Mouse (Mus musculus) kidney, adult 8-10 months (tissue): ENCODE measurements around the gene Arhgef28.

ENCODE experiments used
- DNase-seq, 2 experiments: peaks; one replicate each; pipeline ENCODE4 v3.0.0; 2022

Gene Arhgef28

DNA sequence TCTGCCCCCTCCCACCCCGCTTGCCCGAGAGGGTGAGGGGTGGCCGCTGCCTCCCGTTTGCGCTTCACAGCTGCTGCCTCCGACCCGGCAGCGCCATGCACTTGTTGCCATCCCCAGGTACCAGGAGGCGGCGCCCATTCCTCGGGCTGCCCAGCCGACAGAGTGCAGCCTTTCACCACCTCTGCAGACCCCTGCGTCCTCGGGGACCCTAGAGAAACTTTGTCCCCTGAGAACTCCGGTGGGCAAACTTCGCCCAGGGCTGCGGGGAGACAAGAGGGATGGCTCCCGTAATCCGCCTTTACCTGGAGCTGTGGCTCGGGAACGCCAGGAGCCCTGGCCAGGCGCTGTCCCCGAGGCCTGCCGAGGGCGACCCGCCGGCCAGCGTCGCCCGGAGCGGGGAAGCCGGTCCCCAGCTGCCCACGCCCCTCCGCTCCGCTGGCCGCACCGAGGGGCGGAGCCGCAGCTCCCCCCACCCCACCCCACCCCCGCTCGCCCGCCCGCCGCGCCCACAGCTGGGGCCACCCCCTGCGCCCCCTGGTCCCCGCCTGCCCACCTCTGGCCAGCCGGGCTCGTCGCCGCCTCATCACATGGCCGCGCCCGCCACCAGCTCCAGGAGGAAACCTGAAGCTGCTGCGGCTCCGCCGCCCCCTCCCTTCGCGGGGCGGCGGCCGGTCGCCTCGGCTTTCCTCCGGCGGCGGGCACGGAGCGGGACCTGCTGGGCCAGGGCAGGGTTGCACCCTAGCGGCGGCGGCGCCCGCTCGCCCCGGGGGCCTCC, at the start of gene Arhgef28:
TSS of gene Arhgef28 (minus strand) at position 669 of the 775 bp plus-strand sequence.
- DNase-seq = peak; percentile 56 to 58

DNA sequence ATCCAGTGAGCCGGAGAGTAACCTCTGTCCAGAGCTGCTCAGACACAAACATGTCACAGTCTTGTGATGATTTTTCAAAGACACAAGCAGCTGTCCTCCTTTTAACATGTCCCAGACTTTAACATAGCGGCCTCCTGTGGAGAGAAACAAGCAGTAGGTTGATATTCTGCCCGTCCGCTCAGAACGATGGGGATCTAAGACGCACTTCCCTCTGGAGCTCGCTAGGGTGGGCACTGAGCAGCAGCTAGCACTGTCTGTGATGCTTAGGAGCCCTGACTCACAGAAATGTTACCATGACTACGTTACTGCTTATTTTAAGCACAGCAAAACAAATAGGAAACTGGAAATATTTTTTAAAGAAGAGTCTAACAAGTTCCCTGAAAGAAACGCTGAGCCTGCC, 48.7 kb upstream of the Arhgef28 start:
- no peak for DNase-seq

DNA sequence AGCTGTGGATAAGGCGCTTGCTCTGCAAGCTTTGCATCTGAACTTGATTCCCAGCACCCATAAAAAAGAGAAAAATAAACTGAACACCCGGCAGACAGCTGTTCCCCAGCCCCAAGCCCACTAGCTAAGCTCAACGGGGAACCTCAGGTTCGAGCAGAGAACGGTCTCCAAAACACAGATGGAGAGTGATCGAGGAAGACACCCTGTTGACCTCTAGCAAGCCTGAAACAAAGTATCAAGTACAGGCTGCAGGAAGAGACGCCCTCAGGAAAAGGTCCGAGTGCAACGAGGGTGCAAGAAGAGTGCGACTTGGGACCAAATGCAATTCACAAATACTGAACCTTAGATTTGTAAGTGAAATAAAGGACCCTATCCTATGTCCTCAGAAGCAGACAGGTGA, 43.4 kb upstream of the Arhgef28 start:
- DNase-seq = no peak

DNA sequence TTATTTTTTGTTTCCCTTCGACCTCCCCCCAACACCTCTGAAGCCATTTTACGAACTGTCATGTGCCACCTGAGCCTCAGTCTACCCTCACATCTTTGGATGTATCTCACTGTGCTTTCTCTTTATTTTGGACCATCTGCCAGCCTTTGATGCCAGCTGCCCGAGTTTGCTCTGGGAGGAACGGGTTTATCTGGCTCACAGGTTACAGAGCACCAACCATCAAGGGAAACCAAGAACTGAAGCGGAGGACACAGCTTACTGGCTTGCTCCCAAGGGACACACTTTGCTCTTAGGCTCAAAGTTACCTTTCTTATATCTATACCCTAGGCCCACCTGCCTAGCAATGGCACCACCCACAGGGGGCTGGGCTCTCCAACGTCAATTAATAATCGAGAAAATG, 39.1 kb upstream of the Arhgef28 start:
- no peak for DNase-seq

DNA sequence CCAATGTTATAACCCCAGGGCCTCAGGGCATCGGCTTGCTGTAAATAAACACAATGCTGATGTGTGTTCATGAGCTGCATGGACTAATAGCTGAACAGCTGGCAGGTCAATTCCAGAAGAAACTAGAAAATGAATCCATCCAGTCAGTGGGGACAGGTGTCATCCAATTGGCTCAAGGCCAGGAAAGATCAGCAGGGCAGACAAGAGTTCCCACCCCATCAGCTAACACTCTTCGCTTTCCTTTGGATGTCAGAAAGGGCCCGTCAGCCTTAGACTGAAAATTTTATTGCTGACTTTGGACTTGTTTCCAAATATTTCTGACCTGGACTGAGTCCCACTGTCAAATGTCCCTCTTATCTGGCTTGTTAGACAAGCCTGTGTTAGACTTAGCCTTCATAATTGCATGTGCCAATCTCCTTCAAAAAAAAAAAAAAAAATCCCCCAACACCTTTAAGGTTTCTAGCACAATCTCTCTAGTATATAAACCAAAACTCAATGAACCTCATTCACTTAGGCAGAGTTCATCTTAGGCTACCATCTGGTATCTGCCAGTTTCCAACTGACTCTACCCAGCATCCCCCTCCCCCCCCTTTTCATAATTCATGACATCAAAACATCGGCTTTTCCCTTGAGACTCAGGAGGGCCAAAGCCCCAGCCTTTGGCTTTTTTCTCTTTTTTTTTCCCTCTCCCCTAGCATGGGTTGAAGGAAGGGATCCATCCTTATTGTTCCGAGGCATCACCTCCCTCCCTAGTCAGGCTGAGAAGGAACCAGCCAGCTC, 38.5 kb upstream of the Arhgef28 start:
- no peak for DNase-seq

DNA sequence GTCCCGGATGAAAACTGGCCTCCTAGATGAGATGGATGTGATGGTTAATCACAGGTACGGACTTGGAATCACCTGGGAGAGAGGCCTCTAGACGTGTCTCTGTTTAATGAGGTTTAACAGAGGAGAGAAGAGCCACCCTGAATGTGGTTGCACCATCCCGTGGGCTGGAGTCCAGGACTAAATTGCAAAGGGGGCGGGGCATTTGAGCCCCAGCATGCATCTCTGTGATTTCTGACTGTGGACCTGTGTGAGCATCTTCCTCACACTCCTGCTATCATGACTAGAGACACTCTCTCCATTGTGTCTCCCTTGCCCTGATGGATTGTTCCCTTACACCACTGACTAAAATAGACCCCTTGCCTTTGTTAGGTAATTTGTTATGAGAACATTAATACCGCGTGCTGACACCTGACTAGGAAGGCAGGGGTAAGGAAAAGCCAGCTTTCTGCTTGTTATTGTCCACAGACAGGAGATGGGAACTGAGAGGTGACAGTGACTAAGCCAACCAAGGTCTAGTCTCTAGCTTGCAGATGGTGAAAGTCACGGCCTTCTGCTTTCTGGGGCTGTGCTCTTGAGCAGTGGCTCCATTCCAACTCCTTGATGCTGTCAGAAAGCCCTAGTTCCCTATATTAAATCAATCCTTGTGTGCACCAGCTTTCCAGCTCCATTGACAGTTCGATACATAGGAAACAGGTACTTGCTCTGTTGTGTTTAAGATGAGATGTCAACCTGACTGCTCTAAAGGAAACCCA, 35.5 kb upstream of the Arhgef28 start:
- no peak for DNase-seq

DNA sequence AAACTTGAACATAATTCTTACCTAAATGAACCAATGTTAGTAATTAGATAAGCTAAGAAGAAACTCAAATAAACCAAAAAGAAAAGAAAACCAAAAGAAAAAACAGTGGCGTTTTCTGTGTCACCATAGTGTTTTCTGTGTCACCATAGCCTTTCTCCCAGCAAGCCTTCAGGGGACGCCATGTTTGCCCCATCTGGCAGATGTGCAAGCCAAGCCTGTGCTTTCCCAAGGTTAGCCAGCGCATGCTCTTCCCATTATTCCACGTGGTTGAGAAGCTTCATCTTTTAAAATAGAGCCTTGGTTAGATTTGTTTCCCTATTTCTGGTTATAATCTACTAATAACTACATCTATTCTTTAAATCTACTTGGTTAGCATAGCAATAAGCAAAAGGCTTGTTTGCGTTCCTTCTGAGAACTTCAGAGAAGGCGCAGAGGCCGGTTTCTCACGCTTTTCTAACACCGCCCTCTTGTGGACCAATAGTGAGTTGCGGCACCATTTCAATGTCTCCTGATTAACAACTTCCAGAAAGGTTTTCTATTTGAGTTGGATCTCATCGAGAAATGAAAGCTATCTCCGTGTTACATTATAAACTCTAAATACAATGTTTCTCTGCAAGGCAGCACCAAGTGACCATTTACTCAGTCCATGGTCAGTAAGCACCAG, 33.9 kb upstream of the Arhgef28 start:
- DNase-seq = peak; percentile 27 to 72

DNA sequence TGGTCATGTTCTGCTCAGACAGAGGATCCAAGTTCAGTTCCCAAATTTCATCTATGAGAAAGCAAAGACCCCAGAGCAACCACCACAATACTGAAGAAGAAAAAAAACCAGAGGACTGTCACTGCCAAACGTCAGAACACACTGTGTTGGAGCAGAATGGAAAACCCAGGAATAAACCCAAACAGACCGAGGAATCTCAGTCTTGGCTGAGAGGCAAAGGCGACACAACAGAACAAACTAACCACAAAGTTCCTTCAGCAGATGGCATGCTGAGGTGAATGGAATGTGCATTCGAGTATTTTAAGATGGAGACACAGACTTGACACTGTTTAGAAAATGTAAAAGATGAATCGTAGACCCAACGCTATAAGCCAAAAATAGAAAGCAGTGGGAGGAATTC, 29.2 kb upstream of the Arhgef28 start:
- no peak for DNase-seq

DNA sequence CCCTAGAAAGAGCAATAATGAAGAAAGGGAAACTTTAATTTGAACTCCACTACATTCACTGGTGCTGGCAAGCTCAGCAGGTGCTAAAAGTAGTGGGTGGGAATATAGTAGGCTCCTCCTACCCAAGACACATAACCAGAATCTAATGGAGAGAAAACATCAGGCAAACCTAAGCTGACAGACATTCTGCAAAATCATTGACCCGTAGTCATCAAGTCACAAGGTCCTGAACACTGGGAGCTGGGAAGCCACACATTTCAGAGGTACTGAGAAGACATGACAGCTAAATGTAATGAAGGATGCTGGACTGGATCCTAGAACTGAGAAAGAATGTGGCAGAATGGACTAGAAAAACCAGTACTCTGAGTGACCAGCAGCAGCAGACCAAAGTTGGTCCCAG, 24.3 kb upstream of the Arhgef28 start:
- DNase-seq = no peak

DNA sequence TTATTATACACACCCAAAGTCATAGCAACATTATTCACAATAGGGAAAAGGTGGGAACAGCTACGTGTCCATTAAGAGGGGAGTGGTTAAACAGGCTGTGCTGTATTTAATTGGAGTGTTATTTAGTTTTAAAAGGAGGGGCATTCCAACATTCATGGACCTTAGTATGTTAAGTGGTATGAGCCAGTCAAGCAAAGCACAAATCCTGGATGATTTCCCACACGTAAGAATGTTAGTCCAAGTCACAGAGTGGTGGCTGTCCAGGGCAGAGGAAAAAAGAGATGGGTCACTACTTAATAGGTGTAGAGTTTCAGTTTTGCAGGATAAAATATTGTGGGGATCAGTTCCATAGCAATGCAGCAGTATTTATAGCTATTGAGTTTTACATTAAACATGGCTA, 20.0 kb upstream of the Arhgef28 start:
- no peak for DNase-seq

DNA sequence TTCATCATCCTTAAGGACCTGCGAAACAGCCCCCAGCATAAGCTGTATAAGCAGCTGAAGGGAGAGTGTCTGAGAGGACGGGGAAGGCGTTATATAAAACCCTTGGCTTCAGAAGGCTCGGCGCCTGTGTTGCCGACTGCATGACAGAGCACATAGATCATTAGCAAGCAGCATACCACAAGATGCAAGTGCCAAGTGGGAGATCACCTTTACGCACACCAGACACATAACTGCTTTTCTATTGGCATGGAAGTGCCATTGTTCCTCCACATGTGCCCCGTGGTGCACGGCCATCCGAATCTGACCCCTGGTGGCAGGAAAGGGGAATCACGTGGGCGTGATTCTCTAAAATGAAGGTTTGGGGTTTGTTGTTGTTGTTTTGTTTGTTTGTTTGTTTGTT, 16.6 kb upstream of the Arhgef28 start:
- peak in 1 of 2 experiments; percentile 30 for DNase-seq

DNA sequence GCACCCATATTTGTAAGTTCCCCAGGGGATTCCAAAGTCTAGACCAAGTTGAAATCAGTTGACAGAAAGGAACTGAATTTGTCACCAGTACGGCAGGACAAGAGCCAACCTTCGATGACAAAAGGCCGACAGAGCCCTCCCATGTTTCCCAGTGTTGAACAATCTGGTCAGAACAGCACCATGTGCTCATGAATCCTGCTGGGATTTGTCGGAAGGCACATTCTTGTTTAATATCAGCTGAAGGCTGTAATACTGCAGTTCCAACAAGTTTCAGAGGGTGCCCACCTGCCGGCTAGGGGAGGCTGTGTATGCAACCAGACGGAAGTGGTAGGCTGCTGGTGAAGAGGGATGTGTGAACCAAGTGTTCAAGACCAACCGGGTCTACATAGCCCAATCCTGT, 3.9 kb upstream of the Arhgef28 start:
- DNase-seq = no peak

DNA sequence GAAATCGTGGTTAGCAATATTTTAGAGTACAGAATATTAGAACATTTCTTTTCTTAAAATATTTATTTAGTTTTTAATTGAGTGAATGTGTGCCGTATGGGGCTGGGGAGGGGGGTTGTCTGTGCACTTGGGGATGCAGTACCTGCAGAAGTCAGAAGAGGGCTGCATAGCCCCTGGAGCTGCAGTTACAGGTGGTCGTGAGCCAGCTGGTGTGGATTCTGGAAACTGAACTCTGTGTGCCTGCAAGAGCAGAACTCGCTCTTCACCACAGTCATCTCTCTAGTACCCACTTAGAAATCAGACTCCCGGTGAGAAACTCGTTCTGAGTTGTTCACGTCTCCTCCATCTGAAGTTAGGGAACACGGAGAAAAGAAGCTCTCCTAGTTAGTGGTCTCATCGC, 2.6 kb upstream of the Arhgef28 start:
- no peak for DNase-seq

DNA sequence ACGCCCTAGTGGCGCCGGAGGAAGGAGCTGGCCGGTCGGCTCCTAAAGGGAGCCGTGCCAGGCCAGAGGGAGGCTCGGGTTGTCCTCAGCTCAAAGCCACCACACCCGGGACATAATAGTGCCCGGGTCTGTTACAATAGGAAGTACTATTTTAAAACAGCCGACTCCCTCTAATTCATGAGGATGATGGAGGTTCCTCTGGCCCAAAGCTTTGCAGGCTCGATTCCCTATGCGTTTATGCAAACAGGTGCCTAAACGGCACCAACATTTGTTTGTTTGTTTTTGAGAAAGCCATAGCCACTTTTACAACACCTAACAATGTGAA, 269 bp upstream of the Arhgef28 start:
- no peak for DNase-seq

DNA sequence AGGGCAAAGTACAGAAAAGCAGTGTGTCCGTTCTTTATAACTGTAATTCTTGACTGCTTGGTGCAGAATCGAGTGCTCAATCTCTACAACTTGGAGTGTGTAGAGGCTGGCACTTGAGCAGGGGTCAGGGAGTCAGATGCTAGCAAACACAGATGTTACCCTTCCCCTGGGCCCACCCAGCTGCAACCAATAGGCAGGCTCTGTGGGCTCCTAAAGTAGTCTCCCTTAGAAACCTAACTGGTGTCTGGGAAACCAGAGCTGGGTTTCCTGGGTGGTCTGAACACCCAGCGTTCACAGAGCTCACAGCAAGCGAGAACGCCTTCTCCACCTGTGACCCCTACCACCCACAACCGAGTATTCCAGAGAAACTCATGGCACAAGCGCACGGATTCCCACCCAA, 1.1 kb downstream of the Arhgef28 start:
- DNase-seq = no peak

DNA sequence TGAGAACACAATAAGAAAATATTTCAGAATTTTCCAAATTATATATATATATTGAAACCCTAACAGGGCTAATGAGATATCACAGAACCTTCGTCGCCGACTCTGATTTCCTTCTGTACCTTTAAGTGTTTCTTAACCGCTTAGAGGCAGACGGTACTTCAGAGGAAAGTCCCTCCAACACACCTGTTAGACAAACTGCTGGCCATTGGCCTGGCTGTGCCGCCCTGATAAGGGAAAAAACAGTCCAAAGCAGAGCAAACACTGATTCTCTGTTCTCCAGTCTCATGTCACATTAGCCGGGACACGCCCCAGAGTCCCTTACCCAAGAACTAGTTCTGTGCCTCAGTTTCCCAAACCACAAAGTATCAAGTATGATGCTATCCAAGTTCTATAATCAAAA, 1.9 kb downstream of the Arhgef28 start:
- DNase-seq = no peak

DNA sequence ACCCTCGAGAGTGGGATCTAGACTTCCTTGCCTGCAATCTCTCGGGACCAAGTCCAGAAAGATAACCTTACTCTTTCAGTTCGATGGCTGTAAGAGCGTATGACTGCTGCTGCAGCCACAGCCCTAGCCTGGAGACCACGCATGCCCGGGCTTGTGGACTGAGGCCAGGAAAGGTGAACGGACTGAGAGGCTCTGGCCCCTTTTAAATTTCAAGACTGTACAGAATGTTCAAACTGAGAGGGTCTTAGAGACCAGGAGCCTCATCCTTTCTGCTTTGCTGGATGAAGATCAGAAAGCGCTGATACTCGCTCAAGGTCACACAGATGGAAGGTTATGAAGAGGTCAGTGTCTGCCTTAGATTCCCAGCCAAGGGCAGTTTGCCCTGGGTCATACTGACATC, 4.8 kb downstream of the Arhgef28 start:
- no peak for DNase-seq

DNA sequence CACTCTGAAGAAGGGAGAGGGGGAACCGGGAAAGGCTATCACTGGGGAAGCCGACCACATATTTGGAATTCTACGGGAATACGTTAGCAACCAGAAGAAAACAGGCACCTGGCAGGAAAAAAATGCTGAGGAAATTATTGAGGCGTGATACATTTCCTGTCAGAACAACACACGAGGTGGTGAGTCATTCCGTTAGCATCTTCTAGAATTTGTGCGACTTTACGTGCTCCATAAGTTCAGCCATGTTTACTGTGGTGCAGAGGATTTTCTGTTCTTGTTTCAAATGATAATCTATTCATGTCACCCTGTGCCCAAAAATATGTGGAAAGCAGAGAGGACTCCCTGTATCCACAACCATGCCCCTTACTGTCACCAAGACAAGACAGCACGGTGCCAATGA, 13.6 kb downstream of the Arhgef28 start:
- DNase-seq = no peak

DNA sequence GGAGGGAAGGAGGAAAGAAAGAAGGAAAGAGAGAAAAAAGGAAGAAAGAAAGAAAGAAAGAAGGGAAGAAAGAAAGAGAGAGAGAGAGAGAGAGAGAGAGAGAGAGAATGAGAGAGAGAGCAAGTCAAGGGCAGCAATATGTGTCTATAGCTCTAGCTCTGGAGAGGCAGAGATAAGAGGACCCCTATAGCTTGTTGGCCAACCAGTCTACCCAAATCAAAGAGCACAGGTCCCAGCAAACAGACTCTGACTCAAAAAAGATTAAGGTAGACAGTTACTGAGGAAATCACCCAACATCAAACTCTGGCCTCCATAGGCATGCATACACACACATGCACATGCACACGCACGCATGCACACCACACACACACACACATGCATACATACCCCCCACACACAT, 17.7 kb downstream of the Arhgef28 start:
- DNase-seq = no peak

DNA sequence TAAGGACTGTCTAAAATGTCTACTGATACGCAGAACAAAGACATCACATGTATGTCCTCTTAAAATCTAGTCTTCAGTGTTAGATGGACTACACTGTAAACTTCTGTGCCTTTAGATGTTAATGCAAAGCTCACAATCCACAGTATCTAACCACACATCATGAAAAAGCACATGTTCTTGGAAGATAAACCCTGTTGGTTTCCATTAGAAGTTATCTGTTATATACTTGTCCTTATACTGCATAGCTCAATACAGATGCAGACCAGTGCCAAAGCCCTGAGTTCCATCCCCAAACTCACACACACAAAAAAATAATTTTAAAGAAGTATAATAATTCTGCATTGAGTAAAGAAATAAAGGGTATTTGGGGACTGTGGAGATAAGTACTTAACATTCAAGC, 18.3 kb downstream of the Arhgef28 start:
- no peak for DNase-seq

DNA sequence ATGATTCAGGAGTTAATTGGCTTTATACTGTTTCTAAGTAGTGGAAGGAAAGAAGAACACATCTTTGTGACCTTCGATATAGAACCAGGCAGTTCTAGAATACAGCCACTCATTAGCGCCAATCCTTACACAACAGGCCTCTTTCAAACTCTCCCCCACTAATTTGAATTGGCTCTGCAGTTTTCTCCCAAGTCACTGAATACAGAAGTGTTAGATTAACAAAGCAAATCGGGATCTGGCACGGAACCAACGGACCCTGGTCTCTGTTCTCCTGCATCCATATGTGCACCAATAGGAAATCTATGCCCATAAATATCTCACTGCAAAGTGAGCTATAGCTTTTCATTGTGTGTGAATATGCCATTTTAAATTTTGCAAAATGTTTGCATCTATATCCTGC, 20.1 kb downstream of the Arhgef28 start:
- no peak for DNase-seq

DNA sequence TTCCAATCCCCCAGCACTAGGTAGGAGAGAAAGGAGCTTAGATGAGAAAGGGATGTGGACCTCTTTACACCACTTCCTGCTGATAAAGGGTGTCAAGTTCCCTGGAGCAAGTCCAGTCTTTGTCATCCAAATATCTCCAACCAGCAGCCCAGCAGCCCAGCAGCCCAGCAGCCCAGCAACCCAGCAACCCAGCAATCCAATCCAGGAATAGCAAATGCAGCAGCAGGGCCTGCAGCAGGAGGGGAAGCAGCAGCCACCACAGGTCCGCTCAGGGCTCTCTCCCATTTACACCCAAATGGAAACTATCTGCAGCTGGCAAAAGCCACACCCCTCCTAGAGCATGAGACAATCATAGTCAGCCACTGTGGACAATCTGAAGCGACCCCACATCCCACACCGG, 21.6 kb downstream of the Arhgef28 start:
- no peak for DNase-seq

DNA sequence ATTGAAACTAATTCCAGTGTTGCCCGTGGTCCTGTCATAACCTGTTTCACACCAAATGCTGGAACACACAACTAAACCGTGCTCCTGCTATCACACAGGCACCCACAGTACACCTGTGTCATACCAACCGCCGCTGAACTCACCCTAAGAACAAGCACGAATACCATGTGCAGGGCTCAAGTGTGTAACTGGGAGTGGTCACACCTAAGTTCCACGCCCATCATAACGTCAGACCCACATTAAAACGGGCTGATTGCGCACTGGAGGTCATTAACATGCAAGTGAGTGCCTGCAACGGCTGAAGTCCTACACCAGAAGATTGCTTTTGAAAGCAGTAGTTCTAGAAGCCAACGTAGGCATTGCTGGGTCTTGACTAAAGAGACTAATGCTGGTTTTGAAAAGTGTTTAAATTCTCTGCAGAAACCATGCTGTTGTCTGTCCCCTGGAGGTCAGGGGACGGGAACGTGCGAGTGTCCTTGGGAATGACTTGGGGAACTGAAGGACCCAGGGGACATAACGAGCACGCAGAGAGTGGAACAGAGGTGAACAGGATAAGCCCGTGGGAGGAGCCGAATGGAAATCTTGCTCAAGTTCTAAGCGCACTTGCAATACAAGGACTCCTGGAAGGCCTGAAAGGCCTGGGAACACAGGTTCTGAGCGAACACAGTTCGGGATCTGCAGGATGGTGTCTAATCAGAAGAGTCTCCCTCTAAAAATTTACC, 22.9 kb downstream of the Arhgef28 start:
- peak; percentile 43 to 65 for DNase-seq
